Mouse (Mus musculus): ENCODE results near the gene Setd1a. TPM values are rescaled to one million over a fixed set of nuclear protein-coding genes. Genes with fewer than 3 reads are reported as not detected.
A peak's percentile ranks its signal among the peaks of the same experiment; 100 is the strongest.

Setd1a gene
- polyA plus RNA-seq, 1 experiment: 23.2 TPM

GRCm38 (mm10) chr7:127777474-127778266 lies 1.2 kb downstream of the Setd1a start:
- TF ChIP-seq CTCF (IDR thresholded peaks at IDR 0.05; ENCODE audit: borderline replicate concordance, extremely low read depth, insufficient read depth, insufficient read length) (no peak), POLR2A (IDR thresholded peaks at IDR 0.05; ENCODE audit: borderline replicate concordance, extremely low read depth, insufficient read depth, insufficient read length, poor library complexity, severe bottlenecking) (peak; percentile 34; the same call in 1 of the 2 replicates)
- DNase-seq (ENCODE audit: low read depth): peak; percentile 69

DNA sequence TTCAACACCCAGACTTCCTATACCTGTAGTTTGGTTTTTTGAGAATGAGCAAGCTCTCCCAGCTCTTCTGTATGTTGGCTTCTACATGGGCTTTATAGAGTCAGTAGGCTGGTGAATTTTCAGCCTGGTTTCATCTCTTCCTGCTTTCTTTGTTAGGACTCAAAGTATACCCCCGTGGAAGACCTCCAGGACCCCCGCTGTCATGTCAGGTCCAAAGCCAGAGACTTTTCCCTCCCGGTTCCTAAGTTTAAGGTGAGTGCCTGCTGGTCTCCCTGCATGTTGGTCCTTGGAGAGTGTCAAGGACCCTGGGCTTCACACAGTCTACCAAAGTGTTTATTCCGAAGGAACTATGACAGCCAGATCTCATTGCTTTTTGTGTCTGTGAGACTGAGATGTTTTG lies 1.9 kb downstream of the Setd1a start:
- no peak for DNase-seq (ENCODE audit: low read depth)
- TF ChIP-seq POLR2A (IDR thresholded peaks at IDR 0.05; ENCODE audit: borderline replicate concordance, extremely low read depth, insufficient read depth, insufficient read length, poor library complexity, severe bottlenecking) (no peak), CTCF (IDR thresholded peaks at IDR 0.05; ENCODE audit: borderline replicate concordance, extremely low read depth, insufficient read depth, insufficient read length) (no peak)

- no peak for DNase-seq (ENCODE audit: low read depth)
- TF ChIP-seq CTCF (IDR thresholded peaks at IDR 0.05; ENCODE audit: borderline replicate concordance, extremely low read depth, insufficient read depth, insufficient read length) (no peak), POLR2A (IDR thresholded peaks at IDR 0.05; ENCODE audit: borderline replicate concordance, extremely low read depth, insufficient read depth, insufficient read length, poor library complexity, severe bottlenecking) (no peak)
Observed at GRCm38 (mm10) chr7:127785308-127785707, 8.8 kb downstream of the Setd1a start, which contains the start of gene Gm49388. Gene Gm49388, plus strand, starts transcription at chr7:127785608.

GRCm38 (mm10) chr7:127797076-127797845 lies 20.8 kb downstream of the Setd1a start:
- no peak for TF ChIP-seq POLR2A (IDR thresholded peaks at IDR 0.05; ENCODE audit: borderline replicate concordance, extremely low read depth, insufficient read depth, insufficient read length, poor library complexity, severe bottlenecking)
- DNase-seq (ENCODE audit: low read depth): no peak

DNA sequence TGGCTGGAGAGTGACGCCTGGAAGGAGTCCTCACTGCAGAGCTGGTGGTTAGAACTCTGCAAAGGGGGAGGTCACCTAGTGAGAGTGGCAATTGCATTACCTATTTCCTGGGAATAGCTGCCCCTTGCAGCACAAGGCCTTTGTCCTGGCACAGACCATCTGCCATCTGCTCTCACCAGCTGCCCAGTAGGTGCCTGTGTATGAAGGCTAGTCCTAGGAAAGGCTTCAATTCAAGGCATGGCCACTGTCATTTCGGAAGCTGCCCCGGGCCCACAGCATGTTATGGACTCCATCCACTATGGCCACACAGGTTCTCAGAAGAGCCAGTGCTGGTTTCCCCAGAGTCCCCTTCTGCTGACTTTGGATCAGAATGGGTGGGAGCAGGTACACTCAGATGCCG lies 22.1 kb downstream of the Setd1a start:
- no peak for TF ChIP-seq CTCF (IDR thresholded peaks at IDR 0.05; ENCODE audit: borderline replicate concordance, extremely low read depth, insufficient read depth, insufficient read length)
- TF ChIP-seq POLR2A (IDR thresholded peaks at IDR 0.05; ENCODE audit: borderline replicate concordance, extremely low read depth, insufficient read depth, insufficient read length, poor library complexity, severe bottlenecking): no peak
- no peak for DNase-seq (ENCODE audit: low read depth)

GRCm38 (mm10) chr7:127799211-127799610 lies 22.7 kb downstream of the Setd1a start:
- no peak for DNase-seq (ENCODE audit: low read depth)
- TF ChIP-seq CTCF (IDR thresholded peaks at IDR 0.05; ENCODE audit: borderline replicate concordance, extremely low read depth, insufficient read depth, insufficient read length) (no peak), POLR2A (IDR thresholded peaks at IDR 0.05; ENCODE audit: borderline replicate concordance, extremely low read depth, insufficient read depth, insufficient read length, poor library complexity, severe bottlenecking) (no peak)

- no peak for DNase-seq (ENCODE audit: low read depth)
Observed at GRCm38 (mm10) chr7:127799738-127800137, 23.3 kb downstream of the Setd1a start.

DNA sequence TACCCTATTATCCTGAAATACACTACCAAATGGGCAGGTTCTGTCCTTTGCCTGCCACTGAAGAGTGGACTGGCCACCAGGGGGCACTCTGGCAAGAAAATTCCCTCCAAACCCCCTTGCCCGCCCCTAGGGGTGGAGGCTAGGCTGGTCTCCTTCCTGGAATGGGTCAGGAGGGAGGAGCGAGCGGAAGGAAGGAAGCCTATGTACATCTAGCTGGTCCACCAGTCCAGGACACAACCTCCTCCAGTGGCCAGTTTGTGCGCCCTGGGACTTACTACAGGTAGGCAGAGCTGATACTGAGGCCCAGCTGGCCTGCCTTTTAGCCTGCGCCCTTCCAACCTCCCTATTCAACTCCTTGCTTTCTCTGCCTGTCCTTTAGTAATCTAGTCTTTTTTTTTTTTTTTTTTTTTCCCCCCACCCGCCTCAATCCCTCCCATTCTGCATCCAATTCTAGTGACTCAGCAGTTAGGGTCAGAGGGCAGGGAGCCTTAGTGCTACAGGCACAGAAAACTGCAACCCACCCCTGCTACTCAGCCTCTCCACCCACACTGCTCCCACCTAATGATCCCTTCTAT lies 24.1 kb downstream of the Setd1a start, which contains the start of gene Hsd3b7:
Gene Hsd3b7 (plus strand): TSS at position 170 of the 575 bp plus-strand sequence.
- TF ChIP-seq CTCF (IDR thresholded peaks at IDR 0.05; ENCODE audit: borderline replicate concordance, extremely low read depth, insufficient read depth, insufficient read length) (peak; percentile 96), POLR2A (IDR thresholded peaks at IDR 0.05; ENCODE audit: borderline replicate concordance, extremely low read depth, insufficient read depth, insufficient read length, poor library complexity, severe bottlenecking) (no peak)
- DNase-seq (ENCODE audit: low read depth): peak; percentile 90

More at GRCm38 (mm10) chr7:127799738-127800137, 23.3 kb downstream of the Setd1a start:
- TF ChIP-seq CTCF (IDR thresholded peaks at IDR 0.05; ENCODE audit: borderline replicate concordance, extremely low read depth, insufficient read depth, insufficient read length): no peak

- TF ChIP-seq CTCF (IDR thresholded peaks at IDR 0.05; ENCODE audit: borderline replicate concordance, extremely low read depth, insufficient read depth, insufficient read length) (no peak), POLR2A (IDR thresholded peaks at IDR 0.05; ENCODE audit: borderline replicate concordance, extremely low read depth, insufficient read depth, insufficient read length, poor library complexity, severe bottlenecking) (no peak)
- DNase-seq (ENCODE audit: low read depth): no peak
Observed at GRCm38 (mm10) chr7:127801010-127801621, 24.6 kb downstream of the Setd1a start.

DNA sequence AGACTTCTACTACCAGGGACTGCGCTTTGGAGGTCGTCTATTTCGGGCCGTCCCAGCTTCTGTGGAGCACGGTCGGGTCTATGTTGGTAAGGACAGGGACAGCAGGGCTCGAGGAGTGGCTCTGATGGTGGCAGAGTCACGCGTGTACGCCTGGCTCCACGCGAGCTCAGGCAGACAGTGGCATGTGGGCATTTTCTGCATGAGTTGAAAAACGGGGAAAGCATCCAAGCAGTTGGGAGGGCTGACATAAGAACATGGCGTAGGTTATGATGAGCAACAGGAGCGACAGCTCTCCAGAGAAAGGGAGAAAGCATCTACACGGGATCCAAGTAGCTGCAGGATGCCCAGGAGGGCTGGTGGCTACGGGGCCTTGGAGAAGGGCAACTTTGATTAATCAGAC lies 25.8 kb downstream of the Setd1a start:
- DNase-seq (ENCODE audit: low read depth): no peak
- TF ChIP-seq POLR2A (IDR thresholded peaks at IDR 0.05; ENCODE audit: borderline replicate concordance, extremely low read depth, insufficient read depth, insufficient read length, poor library complexity, severe bottlenecking): no peak
- TF ChIP-seq CTCF (IDR thresholded peaks at IDR 0.05; ENCODE audit: borderline replicate concordance, extremely low read depth, insufficient read depth, insufficient read length): no peak

GRCm38 (mm10) chr7:127808821-127809220 lies 32.4 kb downstream of the Setd1a start:
- no peak for DNase-seq (ENCODE audit: low read depth)
- TF ChIP-seq CTCF (IDR thresholded peaks at IDR 0.05; ENCODE audit: borderline replicate concordance, extremely low read depth, insufficient read depth, insufficient read length): no peak
- TF ChIP-seq POLR2A (IDR thresholded peaks at IDR 0.05; ENCODE audit: borderline replicate concordance, extremely low read depth, insufficient read depth, insufficient read length, poor library complexity, severe bottlenecking): no peak

All from brain, embryonic 14.5 days (tissue).